Mouse (Mus musculus) megakaryocyte, embryonic 14.5 days (primary cell): Measurements from ENCODE around the gene Smarca4. TPM values are rescaled to one million over a fixed set of nuclear protein-coding genes. Genes with fewer than 3 reads are reported as not detected.

Experiments
- H3K27me3 ChIP-seq: replicated peaks from 2 replicates; pipeline ENCODE3; 2012; ENCODE audit warnings: inconsistent platforms
- H3K36me3 ChIP-seq: replicated peaks from 2 replicates; pipeline ENCODE3; 2012; ENCODE audit warnings: low read length, inconsistent platforms, mixed read lengths
- H3K4me1 ChIP-seq: 2 replicates; pipeline ENCODE4 v1.6.1; 2012; ENCODE audit warnings: inconsistent platforms
- H3K4me3 ChIP-seq: replicated peaks from 2 replicates; pipeline ENCODE3; 2012; ENCODE audit warnings: moderate library complexity, mild to moderate bottlenecking, inconsistent platforms
- H3K9me3 ChIP-seq: 2 replicates; pipeline ENCODE4 v1.6.1; 2012; ENCODE audit warnings: inconsistent platforms
- FLI1 ChIP-seq: IDR thresholded peaks from 2 replicates; pipeline ENCODE4 v1.6.1; 2012; ENCODE audit warnings: low read length, inconsistent platforms, mixed read lengths
- GATA1 ChIP-seq: IDR thresholded peaks from 3 replicates; pipeline ENCODE4 v1.6.1; 2012; ENCODE audit warnings: mixed read lengths, low read length, inconsistent platforms, borderline replicate concordance
- polyA plus RNA-seq: library from polyadenylated mRNA; stranded (reverse); fragments of >175 nt; gene quantifications from 2 replicates; pipeline ENCODE4 v1.2.3, GENCODE M21; 2012; ENCODE audit warnings: low replicate concordance; ENCODE audit not compliant: insufficient read depth

Smarca4 gene
- polyA plus RNA-seq, 1 experiment: 89.2 TPM

GRCm38 (mm10) chr9:21598198-21598597, 17.8 kb upstream of the Smarca4 start:
- Histone ChIP-seq H3K4me1 (peaks cover 37% of the 10 kb centered on the region), H3K27me3 (no peaks in the 10 kb centered on the region), H3K36me3 (peaks cover 27% of the 10 kb centered on the region), H3K4me3 (no peak overlapping the region), H3K9me3 (no peaks in the 10 kb centered on the region)
- TF ChIP-seq GATA1: no peak
- TF ChIP-seq FLI1: no peak

- Histone ChIP-seq H3K27me3 (no peaks in the 10 kb centered on the region), H3K9me3 (no peaks in the 10 kb centered on the region), H3K36me3 (peaks cover 24% of the 10 kb centered on the region), H3K4me1 (peaks cover 31% of the 10 kb centered on the region), H3K4me3 (no peak overlapping the region)
- TF ChIP-seq GATA1 (no peak), FLI1 (no peak)
These were observed 15.8 kb upstream of the Smarca4 start for GRCm38 (mm10) chr9:21600186-21600585.

GRCm38 (mm10) chr9:21601073-21601472, 14.9 kb upstream of the Smarca4 start:
- H3K4me3 ChIP-seq: no peak overlapping the region
- peaks cover 32% of the 10 kb centered on the region for H3K4me1 ChIP-seq
- TF ChIP-seq FLI1: no peak
- TF ChIP-seq GATA1: no peak
- H3K27me3 ChIP-seq: no peaks in the 10 kb centered on the region
- H3K9me3 ChIP-seq: no peaks in the 10 kb centered on the region
- peaks cover 16% of the 10 kb centered on the region for H3K36me3 ChIP-seq

- Histone ChIP-seq H3K4me1 (peaks cover 38% of the 10 kb centered on the region), H3K36me3 (peaks cover 11% of the 10 kb centered on the region), H3K4me3 (peak overlapping the region; percentile 50), H3K9me3 (no peaks in the 10 kb centered on the region), H3K27me3 (no peaks in the 10 kb centered on the region)
- TF ChIP-seq GATA1 (no peak), FLI1 (no peak)
These were observed 14.1 kb upstream of the Smarca4 start for GRCm38 (mm10) chr9:21601722-21602399.

- TF ChIP-seq FLI1 (no peak), GATA1 (no peak)
- Histone ChIP-seq H3K36me3 (peaks cover 5% of the 10 kb centered on the region), H3K27me3 (no peaks in the 10 kb centered on the region), H3K4me1 (peaks cover 36% of the 10 kb centered on the region), H3K4me3 (no peak overlapping the region), H3K9me3 (no peaks in the 10 kb centered on the region)
These were observed 11.8 kb upstream of the Smarca4 start for GRCm38 (mm10) chr9:21604119-21604518.

DNA sequence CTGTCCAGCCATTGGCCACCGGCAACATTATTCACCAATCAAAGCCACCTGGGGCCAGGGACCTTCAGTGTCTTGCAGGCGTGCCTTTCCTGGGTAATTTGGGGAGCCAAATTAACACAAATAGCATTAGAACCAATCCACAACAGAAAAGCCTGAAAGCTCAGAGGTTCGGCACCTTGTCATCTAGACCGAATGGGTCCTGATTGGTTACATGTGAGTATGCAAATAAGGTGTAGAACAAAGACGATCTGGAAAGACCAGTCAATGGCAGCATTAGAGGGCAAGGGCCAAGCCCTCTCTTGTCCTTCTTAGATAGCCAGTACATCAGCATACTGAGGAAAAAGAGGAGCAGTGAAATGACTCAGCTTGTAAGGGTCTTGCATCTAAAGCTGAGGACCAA, 10.1 kb upstream of the Smarca4 start:
- TF ChIP-seq GATA1: no peak
- no peak for TF ChIP-seq FLI1
- no peaks in the 10 kb centered on the region for H3K9me3 ChIP-seq
- H3K36me3 ChIP-seq: no peaks in the 10 kb centered on the region
- H3K4me3 ChIP-seq: no peak overlapping the region
- peaks cover 48% of the 10 kb centered on the region for H3K4me1 ChIP-seq
- no peaks in the 10 kb centered on the region for H3K27me3 ChIP-seq

- no peak for TF ChIP-seq FLI1
- TF ChIP-seq GATA1: no peak
- Histone ChIP-seq H3K36me3 (no peaks in the 10 kb centered on the region), H3K4me1 (peaks cover 47% of the 10 kb centered on the region), H3K27me3 (no peaks in the 10 kb centered on the region), H3K9me3 (no peaks in the 10 kb centered on the region), H3K4me3 (no peak overlapping the region)
These were observed 9.3 kb upstream of the Smarca4 start for GRCm38 (mm10) chr9:21606648-21607047.

DNA sequence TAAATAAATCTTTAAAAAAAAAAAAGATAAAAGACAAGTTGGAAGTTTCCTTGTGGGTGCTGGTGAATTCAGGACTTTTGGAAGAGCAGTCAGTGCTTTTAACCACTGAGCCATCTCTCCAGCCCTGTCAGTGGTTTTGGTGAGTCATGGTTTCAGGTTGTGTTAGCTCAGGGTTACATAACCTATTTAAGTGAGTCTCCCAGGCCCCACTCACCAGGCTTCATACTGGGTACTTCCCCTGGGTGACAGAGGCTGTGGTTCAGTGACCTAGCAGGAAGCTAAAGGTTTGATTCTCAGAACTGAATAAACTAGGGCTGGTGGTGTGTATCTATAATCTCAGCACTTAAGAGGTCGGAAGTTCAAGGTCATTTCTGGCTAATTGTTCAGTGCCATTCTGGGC, 6.1 kb upstream of the Smarca4 start:
- Histone ChIP-seq H3K36me3 (no peaks in the 10 kb centered on the region), H3K27me3 (no peaks in the 10 kb centered on the region)
- TF ChIP-seq GATA1: no peak

GRCm38 (mm10) chr9:21614864-21615616, 929 bp upstream of the Smarca4 start:
- H3K4me1 ChIP-seq: peaks cover 54% of the 10 kb centered on the region
- peak overlapping the region; percentile 93 for H3K4me3 ChIP-seq
- TF ChIP-seq GATA1: no peak
- no peak for TF ChIP-seq FLI1
- H3K27me3 ChIP-seq: no peaks in the 10 kb centered on the region
- H3K36me3 ChIP-seq: peaks cover 7% of the 10 kb centered on the region
- H3K9me3 ChIP-seq: no peaks in the 10 kb centered on the region

More for the DNA sequence above, 6.1 kb upstream of the Smarca4 start:
- H3K9me3 ChIP-seq: no peaks in the 10 kb centered on the region
- peaks cover 48% of the 10 kb centered on the region for H3K4me1 ChIP-seq
- no peak overlapping the region for H3K4me3 ChIP-seq

- TF ChIP-seq FLI1 (no peak), GATA1 (no peak)
- Histone ChIP-seq H3K36me3 (peaks cover 7% of the 10 kb centered on the region), H3K4me1 (peaks cover 56% of the 10 kb centered on the region), H3K9me3 (no peaks in the 10 kb centered on the region), H3K27me3 (no peaks in the 10 kb centered on the region), H3K4me3 (peak overlapping the region; percentile 93)
These were observed 338 bp downstream of the Smarca4 start for GRCm38 (mm10) chr9:21616232-21616781.

- peak overlapping the region; percentile 93 for H3K4me3 ChIP-seq
- H3K9me3 ChIP-seq: no peaks in the 10 kb centered on the region
- TF ChIP-seq GATA1 (no peak), FLI1 (no peak)
- H3K4me1 ChIP-seq: peaks cover 58% of the 10 kb centered on the region
- H3K36me3 ChIP-seq: peaks cover 8% of the 10 kb centered on the region
- no peaks in the 10 kb centered on the region for H3K27me3 ChIP-seq
These were observed 1.1 kb downstream of the Smarca4 start for GRCm38 (mm10) chr9:21617066-21617465.
